Mouse (Mus musculus) thymus, adult 18-20 months (tissue): ENCODE results near the gene Rasa2.
A peak's percentile ranks its signal among the peaks of the same experiment; 100 is the strongest.
"Not testable (repeated sequence)": the region's sequence is repeated elsewhere in the genome, so short reads cannot be mapped to it uniquely, and the experiment has no call there.

Experiments
- DNase-seq, 2 experiments: peaks; one replicate each; pipeline ENCODE4 v3.0.0; 2022; ENCODE audit warnings: mixed read lengths in 2 of 2

The Rasa2 gene

DNA sequence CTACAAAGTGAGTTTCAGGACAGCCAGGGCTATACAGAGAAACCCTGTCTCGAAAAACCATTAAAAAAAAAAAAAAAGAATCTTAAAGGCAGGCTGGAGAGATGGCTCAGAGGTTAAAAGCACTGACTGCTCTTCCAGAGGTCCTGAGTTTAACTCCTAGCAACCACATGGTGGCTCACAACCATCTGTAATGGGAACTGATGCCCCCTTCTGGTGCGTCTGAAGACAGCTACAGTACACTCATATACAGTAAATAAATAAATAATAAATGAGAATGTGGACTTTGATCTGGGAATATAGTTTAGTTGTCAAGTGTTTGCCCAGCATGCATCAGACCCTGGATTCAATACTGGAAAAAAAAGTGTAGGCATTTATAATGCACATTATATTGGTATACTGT, 109.8 kb downstream of the Rasa2 start:
- DNase-seq = not testable (repeated sequence)

GRCm38 (mm10) chr9:96517429-96517828, 114.0 kb downstream of the Rasa2 start:
- no peak for DNase-seq

DNA sequence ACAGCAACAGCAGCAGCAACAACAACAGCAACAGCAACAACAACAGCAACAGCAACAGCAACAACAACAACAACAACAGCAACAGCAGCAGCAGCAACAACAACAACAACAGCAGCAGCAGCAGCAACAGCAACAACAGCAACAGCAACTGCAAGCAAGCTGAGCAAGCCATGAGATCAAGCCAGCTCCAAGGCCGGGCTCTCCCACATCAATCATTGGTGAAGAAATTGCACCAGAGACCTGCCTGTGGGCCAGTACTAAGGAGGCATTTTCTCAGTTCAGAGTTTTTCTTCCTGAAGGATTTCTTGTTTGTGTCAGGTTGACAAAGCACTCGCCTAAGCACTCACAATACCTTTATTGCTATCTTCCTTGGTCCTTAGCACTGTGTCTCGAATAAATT, 114.6 kb downstream of the Rasa2 start:
- no peak for DNase-seq

DNA sequence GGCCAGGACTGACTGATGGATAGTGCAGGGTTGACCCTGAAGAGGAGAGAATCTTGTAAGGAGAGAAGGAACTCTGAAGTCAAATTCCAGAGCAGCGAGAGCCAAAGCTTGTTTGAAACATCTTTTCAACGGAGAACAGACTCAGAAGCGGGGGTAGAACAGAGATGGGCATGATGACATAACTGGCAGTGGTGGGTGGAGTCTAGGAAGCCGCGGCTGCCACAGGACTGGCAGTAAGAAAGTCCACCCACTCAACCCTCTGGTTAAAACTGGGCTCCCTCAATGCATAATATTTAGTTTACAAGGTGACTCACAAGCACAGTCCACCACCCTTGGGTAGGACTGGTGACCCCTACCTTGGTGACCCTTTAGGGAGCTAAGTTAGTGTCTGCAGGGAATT, 115.7 kb downstream of the Rasa2 start:
- no peak for DNase-seq

DNA sequence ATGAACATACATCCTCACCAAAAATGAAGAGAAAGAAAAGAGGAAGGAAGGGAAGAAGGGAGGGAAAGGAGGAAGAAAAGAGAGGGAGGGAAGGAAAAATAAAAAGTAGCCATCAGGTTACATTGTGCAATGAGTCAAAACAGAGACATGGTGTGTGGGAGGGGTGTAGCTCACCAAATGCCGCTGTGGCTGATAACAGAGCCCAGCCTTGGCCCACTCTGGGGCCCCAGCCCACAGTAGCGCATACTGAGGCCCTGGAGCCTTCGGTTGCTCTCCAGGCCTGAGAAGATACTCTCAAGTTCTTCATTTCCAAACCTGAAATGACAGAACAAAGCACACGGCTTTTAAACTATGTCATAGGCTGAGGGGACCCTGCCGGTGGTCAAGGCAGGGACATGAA, 117.1 kb downstream of the Rasa2 start:
- DNase-seq = no peak

- no peak for DNase-seq
Observed at GRCm38 (mm10) chr9:96506011-96506498, 125.4 kb downstream of the Rasa2 start.

DNA sequence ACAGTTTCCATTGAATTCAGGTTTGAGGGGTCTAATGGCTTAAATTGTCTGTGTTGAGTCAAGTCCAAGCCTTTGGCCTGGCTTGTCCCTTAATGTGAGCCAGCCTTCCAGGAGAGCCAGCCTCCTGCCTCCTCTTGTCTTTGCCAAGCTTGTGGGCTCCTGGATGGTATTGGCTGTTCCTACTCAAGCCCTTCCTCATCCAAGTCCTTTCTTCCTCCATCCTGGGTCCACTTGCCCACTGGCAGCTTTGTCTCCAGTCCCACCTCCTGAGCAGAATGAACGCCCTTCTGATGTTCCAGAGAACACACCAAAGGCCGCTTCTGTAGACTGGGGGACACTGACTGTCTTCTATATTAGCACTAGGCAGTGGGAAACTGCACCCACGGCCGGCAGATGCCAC, 126.3 kb downstream of the Rasa2 start:
- no peak for DNase-seq

DNA sequence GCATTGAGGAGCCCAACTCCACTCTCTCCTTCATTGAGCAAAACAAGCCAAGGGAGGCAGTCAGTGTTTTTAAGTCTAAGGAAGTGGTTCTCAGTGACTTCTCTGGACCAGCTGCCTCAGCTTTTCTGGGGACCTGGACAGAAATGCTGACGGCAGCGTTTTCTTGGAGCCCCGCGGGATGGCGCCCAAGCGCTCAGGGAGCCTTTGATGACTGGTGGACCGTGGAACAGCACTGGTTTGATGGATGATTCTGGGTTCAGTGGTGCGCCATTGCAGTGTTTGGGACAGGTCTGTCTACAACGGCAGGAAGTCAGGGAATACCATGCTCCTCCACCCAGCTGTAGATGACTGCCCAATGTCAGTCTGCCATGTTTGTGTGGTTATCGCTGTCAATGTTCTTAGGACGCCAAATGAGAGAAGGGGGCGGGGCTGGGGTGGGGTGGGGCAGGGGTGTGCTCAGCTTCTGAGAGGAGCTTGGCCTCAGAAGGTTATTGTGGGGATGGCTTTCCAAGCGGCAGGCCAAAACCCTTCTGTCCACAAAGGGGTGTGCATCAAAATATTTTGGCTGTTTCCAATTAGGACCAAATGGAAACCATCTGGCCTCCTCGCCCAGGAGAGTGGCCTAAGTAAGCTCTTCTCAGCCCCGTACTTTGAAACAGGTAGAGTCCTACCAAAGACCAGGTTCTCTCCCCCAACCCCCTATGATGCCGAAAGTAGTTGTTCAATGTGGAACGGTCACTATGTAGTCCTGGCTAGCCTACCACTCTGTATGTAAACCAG, 127.1 kb downstream of the Rasa2 start:
- no peak for DNase-seq

DNA sequence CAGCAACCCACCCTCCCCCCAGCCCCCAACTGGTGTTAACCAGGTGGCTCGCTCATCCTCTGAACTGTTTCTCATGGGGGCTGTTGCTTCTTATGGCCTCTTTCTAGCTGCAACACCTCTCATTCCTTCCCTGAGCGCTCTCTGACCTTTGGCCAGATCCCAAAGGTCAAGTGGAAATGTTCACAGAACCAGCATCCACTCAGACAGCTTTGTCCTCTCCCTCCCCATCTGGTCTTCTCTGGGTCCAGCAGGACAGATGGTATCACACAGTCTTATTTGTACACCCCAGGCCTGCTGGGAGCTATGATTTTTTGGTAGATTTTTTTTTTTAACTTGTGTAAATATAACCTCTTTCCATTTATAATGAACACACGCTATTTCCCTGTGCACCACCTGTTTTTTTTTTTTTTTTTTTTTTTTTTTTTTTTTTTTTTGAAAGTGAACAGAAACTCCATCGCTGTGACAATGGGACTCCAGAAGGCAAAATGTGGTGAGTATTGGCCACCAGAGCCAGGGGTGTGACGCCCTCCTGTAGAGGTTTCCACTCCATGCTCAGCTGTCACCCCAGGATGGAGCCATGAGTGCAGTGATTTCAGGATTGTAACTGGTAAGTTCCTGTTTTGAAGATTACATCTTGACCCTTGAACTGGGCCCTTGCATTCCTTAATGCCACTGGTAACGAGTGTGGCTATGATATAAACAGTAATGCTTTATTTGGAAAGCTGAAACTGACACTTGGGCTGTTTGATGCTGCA, 128.4 kb downstream of the Rasa2 start:
- DNase-seq = no peak

GRCm38 (mm10) chr9:96501217-96501616, 130.2 kb downstream of the Rasa2 start:
- DNase-seq = no peak

GRCm38 (mm10) chr9:96493212-96493611, 138.2 kb downstream of the Rasa2 start:
- no peak for DNase-seq

DNA sequence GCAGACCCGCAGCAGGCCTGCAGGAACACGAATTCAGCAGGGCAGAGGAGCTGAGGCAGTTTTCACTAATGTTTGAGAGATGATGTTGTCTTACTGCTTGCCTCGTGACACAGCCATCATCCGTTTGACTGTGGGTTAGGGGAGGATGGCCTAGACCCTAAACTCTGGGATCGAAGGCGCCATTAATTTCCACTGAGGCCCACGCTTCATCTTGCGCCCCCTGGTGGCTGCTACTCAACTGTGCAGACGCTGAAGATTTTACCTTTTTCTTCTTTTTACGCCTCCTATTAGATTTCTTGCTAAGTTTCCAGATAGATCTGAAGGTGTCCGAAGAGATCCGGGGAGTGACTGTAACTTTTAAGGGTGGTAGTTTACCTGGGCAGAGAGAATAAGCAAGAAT, 139.6 kb downstream of the Rasa2 start:
- DNase-seq = peak in 1 of 2 experiments; percentile 10
